Mouse (Mus musculus) cerebellum, postnatal 4 days (tissue): ENCODE measurements at regions not wholly inside any gene's neighbourhood (a gene's known extent, or its start where the extent isn't known, plus 50 kb on each side); places are given as distances from the start of the nearest gene placed in this dataset.
"Not testable (repeated sequence)": the region's sequence is repeated elsewhere in the genome, so short reads cannot be mapped to it uniquely, and the experiment has no call there.

Source experiments
- DNase-seq, 2 experiments: peaks; one replicate each; pipeline ENCODE4 v3.0.0; 2022; ENCODE audit warnings: low spot score in 2 of 2, mixed read lengths in 1 of 2

DNA sequence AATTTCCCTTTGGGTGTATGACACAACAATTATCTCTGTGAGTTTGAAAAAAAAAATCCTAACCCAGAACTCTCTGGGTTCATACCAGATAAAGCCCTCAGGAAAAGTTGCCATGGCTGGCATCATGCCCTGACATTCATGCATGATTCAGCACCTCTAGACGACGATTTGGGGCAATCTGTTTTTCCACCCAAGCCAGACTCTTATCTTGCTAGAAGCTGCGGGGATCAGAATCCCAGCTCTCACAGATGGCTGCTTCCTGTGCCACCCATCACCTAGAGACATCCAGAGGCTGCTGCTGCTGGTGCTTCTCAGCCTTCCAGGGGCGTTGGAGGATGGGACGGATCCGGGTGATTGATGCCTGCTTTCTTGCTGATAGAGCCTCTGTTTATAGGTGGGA lies 209.2 kb downstream of the Cd47 start:
- DNase-seq, result peak in 1 of 2 experiments; percentile 53

DNA sequence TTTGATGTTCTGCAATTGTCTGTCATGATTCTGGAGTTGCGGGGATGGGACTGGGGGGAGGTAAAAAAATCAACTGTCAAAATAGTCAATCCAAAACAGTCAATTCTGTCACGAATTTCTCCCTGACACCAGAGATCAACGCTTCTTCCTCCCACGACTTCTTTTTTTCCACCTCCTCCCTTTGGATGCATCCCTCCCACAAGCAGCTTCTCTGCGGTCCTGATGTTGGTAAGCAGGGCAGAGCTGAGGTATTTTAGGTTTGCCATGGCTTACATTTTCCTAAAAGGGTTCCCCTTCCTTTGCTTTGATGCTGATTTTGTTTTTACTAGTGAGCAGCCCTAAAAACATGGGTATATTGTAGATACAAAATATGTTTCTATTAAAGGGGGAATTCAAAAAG lies 209.7 kb downstream of the Cd47 start:
- no peak for DNase-seq

- peak in 1 of 2 experiments; percentile 29 for DNase-seq
These were observed 210.2 kb downstream of the Cd47 start for GRCm38 (mm10) chr16:50010532-50010971.

GRCm38 (mm10) chr16:50023885-50024284 lies 223.6 kb downstream of the Cd47 start:
- no peak for DNase-seq

- no peak for DNase-seq
These were observed 226.0 kb downstream of the Cd47 start for GRCm38 (mm10) chr16:50026100-50026884.

DNA sequence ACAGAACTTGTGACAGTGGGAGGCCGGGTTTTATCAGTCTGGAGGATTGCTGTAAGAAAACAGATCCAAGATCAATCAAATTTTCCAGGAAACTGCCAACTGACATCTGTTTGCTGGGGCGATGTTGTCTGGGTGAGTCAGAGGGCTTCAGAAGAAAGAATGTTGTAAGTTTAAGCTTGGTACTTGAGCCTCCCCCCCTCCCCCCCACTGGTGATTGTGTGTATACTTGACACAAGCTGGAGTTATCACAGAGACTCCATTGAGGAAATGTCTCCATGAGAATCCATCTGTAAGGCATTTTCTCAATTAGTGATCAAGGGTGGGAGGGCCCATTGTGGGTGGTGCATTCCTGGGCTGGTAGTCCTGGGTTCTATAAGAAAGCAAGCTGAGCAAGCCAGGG lies 226.9 kb downstream of the Cd47 start:
- no peak for DNase-seq

GRCm38 (mm10) chr16:50029711-50030110 lies 229.4 kb downstream of the Cd47 start:
- no peak for DNase-seq

DNA sequence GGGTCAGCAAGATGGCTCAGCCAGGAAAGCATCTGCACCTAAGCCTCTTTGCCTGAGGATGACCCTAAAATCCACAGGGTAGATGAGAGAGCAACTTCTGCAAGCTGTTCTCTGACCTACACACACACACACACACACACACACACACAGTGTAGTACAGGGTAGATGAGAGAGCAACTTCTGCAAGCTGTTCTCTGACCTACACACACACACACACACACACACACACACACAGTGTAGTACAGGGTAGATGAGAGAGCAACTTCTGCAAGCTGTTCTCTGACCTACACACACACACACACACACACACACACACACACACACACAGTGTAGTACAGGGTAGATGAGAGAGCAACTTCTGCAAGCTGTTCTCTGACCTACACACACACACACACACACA lies 230.0 kb downstream of the Cd47 start:
- DNase-seq, result not testable (repeated sequence)

- no peak for DNase-seq
These were observed 230.6 kb downstream of the Cd47 start for GRCm38 (mm10) chr16:50030905-50031369.

- DNase-seq, result no peak
These were observed 232.5 kb downstream of the Cd47 start for GRCm38 (mm10) chr16:50032798-50033197.

GRCm38 (mm10) chr16:50036296-50036734 lies 236.0 kb downstream of the Cd47 start:
- DNase-seq, result no peak

DNA sequence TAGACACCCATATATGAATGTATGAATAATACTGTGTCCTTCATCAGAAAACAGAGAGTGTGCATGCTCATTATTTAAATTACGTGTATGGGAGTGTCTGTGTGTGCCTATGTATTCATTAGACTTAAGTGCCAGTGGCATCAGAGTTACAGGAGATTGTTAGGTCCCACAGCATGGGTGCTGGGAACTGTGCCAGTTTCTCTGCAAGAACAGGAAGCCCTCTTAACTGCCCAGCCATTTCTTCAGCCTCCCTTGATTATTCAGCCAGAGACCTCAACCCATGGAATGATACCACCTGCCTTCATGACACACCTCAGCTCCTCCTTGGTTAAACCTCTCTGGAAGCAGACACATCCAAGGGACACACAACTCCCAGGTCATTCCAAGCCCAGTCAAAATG lies 243.8 kb downstream of the Cd47 start:
- no peak for DNase-seq

- peak; percentile 41 to 80 for DNase-seq
These were observed 245.5 kb downstream of the Cd47 start for GRCm38 (mm10) chr16:50045552-50046547.

GRCm38 (mm10) chr16:50063540-50063939 lies 263.2 kb downstream of the Cd47 start:
- DNase-seq, result no peak

DNA sequence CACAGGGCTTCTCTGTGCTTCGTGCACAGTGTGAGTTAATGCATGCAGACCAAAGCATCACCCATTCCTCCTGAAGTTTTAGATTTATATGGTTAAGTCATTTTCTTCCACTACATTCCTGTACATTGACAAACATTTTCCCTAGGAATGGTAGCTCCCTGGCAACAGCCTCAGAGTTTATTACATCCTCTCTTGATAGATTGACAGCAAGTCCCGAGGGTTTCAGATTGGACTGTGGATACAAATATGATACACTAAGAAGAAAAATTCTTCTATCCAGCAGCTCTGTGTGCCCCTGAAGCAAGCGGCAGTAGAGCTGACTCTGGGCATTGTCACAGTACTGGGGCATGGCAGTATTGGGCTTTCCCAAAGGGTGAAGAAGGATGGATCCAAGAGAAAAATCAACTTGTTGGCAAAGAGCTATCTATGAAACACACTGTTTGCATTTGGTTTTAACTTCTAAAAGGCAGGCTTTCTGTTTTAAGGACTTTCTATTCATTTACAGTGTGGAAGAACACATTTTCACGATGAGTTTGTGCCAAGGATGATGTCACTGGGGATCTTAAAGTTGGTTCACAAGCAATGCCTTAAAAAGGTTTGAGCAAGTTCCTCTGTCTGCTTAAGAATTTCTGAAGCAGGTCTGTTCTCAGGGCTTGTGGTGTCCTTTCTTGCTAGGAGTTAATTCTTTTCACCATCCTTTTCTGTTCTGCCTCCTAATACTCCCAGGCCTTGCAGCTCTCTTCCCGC lies 265.2 kb downstream of the Cd47 start:
- DNase-seq, result no peak

GRCm38 (mm10) chr16:50069033-50069432 lies 268.7 kb downstream of the Cd47 start:
- no peak for DNase-seq

- DNase-seq, result no peak
These were observed 270.4 kb downstream of the Cd47 start for GRCm38 (mm10) chr16:50070728-50071127.

- DNase-seq, result no peak
These were observed 272.6 kb downstream of the Cd47 start for GRCm38 (mm10) chr16:50072853-50073360.

- DNase-seq, result no peak
These were observed 273.6 kb downstream of the Cd47 start for GRCm38 (mm10) chr16:50073979-50074378.

GRCm38 (mm10) chr16:50075641-50076040 lies 275.3 kb downstream of the Cd47 start:
- no peak for DNase-seq

- DNase-seq, result no peak
These were observed 281.2 kb downstream of the Cd47 start for GRCm38 (mm10) chr16:50081511-50081910.
